Mouse (Mus musculus) heart, adult 2 months (tissue): ENCODE results near the gene Aknad1.

ENCODE experiments used
- EP300 ChIP-seq: fragments of 200-500 bp; IDR thresholded peaks from 2 replicates; pipeline ENCODE4 v1.6.1; 2011; ENCODE audit warnings: low read depth, low read length, control low read depth; ENCODE audit not compliant: insufficient read depth
- POLR2A ChIP-seq: fragments of 200-500 bp; IDR thresholded peaks from 2 replicates; pipeline ENCODE4 v1.6.1; 2011; ENCODE audit warnings: mild to moderate bottlenecking, low read depth, low read length, control low read depth; ENCODE audit not compliant: insufficient read depth

- TF ChIP-seq POLR2A (no peak), EP300 (no peak)
Measured at GRCm38 (mm10) chr3:108769547-108769946, 30.1 kb downstream of the Aknad1 start.
